Mouse (Mus musculus): ENCODE measurements at regions not wholly inside any gene's neighbourhood (a gene's known extent, or its start where the extent isn't known, plus 50 kb on each side); places are given as distances from the start of the nearest gene placed in this dataset.

DNA sequence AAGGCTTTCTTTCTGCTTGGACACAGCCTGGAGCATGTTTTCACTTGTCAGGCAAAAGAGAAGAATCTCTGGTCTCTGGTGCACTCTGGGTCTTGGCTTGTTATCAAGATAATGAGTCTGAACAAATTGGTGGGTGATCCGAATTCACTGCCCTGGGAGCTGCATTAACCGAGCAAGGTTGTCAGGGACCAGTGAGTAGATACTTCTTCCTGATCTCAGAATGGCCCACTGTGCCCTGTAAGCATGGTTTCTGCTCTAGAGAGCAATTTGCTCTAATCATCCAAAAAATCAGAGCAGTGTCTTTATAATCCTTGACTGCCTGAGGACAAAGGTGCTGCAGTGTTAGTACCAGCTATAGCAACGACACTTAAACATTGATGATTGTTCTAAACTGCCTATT lies 97.2 kb upstream of the 1500015O10Rik start:
- DNase-seq: no peak

DNA sequence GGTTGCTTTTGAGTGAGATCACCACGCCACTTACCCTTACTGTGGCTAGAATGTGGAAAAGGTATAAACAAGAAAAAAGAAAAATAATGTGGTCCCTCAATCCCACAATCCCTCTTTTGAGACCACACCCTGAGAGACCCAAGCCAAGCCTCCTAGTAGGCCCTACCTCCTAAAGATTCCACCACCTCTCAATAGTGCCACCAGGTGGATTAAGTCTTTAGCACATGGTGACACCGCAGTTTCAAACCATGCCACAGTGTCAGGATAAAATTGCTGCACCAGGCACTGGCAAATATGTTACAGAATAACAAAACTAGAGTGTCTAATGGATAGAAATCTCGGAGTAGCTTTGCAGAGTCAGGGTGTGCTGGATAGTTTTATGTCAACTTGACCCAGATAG lies 94.7 kb upstream of the 1500015O10Rik start:
- DNase-seq: peak; percentile 9 to 26

DNA sequence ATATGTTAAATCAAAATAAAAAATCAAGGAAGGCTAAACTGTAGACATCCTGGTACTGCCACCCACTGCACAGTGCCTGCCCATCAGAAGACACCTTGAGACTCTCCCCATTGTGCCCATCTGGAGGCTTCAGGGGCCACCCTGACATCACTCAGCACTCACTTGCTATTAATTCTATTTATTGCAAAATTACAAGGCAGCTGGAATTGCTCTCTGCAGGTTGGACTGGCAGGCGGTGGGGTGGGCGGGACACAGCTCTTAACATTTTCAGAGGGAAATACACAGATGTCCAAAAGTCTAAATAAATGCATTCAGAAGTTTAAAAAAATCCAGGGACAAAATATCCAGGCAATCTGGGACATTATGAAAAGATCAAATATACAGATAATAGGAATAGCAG lies 92.4 kb upstream of the 1500015O10Rik start:
- DNase-seq: no peak

DNA sequence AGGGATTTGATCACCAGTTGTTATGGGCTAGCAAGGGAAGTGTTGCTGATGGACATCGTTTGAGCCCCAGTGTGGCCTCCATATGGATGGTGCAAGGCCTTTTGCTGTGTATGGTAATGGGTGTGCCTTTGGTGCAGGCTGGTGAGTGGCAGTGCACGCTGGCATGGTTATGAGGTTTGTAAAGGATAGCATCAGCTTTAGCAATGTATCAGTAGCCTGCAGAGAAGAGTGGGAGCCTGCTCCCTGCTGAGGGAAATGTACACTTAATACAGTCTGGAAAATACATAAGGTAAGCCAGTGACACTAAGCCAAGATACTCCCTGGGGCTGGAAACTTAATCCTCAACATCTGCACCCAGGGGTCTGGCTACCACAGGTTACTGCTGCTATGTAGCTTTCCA lies 58.4 kb upstream of the 1500015O10Rik start:
- DNase-seq: no peak

Data from adrenal gland, postnatal 36 days (tissue).